Mouse (Mus musculus) C2C12 (cell line): ENCODE results near the gene Micu1. TPM values are rescaled to one million over a fixed set of nuclear protein-coding genes. Genes with fewer than 3 reads are reported as not detected.
"Not testable (repeated sequence)": the region's sequence is repeated elsewhere in the genome, so short reads cannot be mapped to it uniquely, and the experiment has no call there.

Source experiments
- H3K27me3 ChIP-seq: one replicate; pipeline ENCODE4 v1.6.1; 2011; ENCODE audit not compliant: control insufficient read depth, insufficient read depth, insufficient read length
- H3K36me3 ChIP-seq: one replicate; pipeline ENCODE4 v1.6.1; 2011; ENCODE audit not compliant: control insufficient read depth, insufficient read depth
- H3K4me3 ChIP-seq: one replicate; pipeline ENCODE4 v1.5.1; 2011; ENCODE audit warnings: mild to moderate bottlenecking, control low read depth; ENCODE audit not compliant: poor library complexity, insufficient read depth, severe bottlenecking
- H3K79me2 ChIP-seq: one replicate; pipeline ENCODE4 v1.6.1; 2011; ENCODE audit not compliant: control insufficient read depth, insufficient read depth
- H3K79me3 ChIP-seq: one replicate; pipeline ENCODE4 v1.6.1; 2011; ENCODE audit warnings: low read depth, control low read depth
- H3ac ChIP-seq: one replicate; pipeline ENCODE3; 2011; ENCODE audit warnings: low read depth; ENCODE audit not compliant: control insufficient read depth, insufficient read length
- CEBPB ChIP-seq: IDR thresholded peaks from one replicate; pipeline ENCODE4 v1.6.1; 2011; ENCODE audit warnings: low read depth, mild to moderate bottlenecking, control low read depth, moderate library complexity
- CTCF ChIP-seq: IDR thresholded peaks from one replicate; pipeline ENCODE4 v1.5.1; 2011; ENCODE audit not compliant: control insufficient read depth, insufficient read depth, insufficient read length
- FOSL1 ChIP-seq: IDR thresholded peaks from one replicate; pipeline ENCODE4 v1.8.0; 2011; ENCODE audit warnings: mild to moderate bottlenecking, low read length; ENCODE audit not compliant: poor library complexity, insufficient read depth, severe bottlenecking
- MAX ChIP-seq: IDR thresholded peaks from one replicate; pipeline ENCODE4 v1.6.1; 2011; ENCODE audit warnings: mild to moderate bottlenecking, control low read depth
- MYOD1 ChIP-seq: IDR thresholded peaks from one replicate; pipeline ENCODE4 v1.6.1; 2011; ENCODE audit warnings: low read depth; ENCODE audit not compliant: control insufficient read depth, insufficient read length
- MYOG ChIP-seq: IDR thresholded peaks from one replicate; pipeline ENCODE4 v1.6.1; 2011; ENCODE audit not compliant: control insufficient read depth, insufficient read length; ENCODE audit errors: extremely low read depth
- USF1 ChIP-seq: IDR thresholded peaks from one replicate; pipeline ENCODE4 v1.6.1; 2011; ENCODE audit warnings: low read depth, mild to moderate bottlenecking, control low read depth, moderate library complexity
- polyA plus RNA-seq: library from polyadenylated mRNA; unstranded; fragments of >200 nt; fragmentation: generic; extraction: Trizol; gene quantifications from one replicate; pipeline ENCODE4 v1.2.1, GENCODE M21; 2012; ENCODE audit warnings: missing spikeins

Gene Micu1
- polyA plus RNA-seq, 1 experiment: 90.2 TPM

DNA sequence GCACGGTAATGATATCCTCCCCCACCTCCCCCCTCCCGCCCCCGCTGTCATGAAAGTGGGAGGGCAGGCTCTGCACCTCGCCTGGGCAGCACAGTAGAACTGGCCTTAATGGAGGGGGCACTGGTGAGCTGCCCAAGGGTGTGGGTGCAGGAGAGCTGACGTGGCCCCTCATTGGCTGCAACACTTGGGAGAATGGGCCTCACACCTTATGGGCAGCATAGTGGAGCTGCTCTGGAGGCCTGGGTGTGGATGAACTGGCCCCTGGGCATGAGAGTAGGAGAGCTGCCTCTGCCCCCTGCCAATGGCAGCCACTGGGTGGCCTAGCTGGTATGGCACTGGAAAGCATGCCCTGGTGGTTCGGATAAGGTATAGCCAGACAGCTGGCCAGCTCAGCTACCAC is 167.8 kb downstream of the Micu1 start:
- Histone ChIP-seq H3K79me3 (no peaks in the 10 kb centered on the region), H3ac (no peak overlapping the region), H3K79me2 (no peaks in the 10 kb centered on the region), H3K36me3 (no peaks in the 10 kb centered on the region), H3K4me3 (no peak overlapping the region), H3K27me3 (no peaks in the 10 kb centered on the region)
- TF ChIP-seq CTCF (no peak), CEBPB (no peak), MYOG (no peak), USF1 (no peak), MYOD1 (no peak), FOSL1 (no peak), MAX (no peak)

DNA sequence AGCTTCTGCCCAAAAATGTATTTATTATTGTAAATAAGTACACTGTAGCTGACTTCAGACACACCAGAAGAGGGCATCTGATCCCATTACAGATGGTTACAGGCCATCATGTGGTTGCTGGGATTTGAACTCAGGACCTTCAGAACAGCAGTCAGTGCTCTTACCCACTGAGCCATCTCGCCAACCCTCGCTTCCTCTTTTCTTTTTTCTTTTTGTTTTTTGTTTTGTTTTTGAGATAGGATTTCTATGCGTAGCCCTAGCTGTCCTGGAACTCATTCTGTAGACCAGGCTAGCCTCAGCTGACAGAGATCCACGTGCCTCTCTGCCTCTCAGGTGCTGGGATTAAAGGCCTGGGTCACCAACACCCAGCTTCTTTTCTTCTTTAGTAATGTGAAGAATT is 170.4 kb downstream of the Micu1 start:
- H3K79me2 ChIP-seq, H3K27me3 ChIP-seq, H3K79me3 ChIP-seq, H3K36me3 ChIP-seq, H3ac ChIP-seq, H3K4me3 ChIP-seq: not testable (repeated sequence)

GRCm38 (mm10) chr10:59873206-59873605 is 170.9 kb downstream of the Micu1 start:
- no peak for TF ChIP-seq USF1
- no peaks in the 10 kb centered on the region for H3K79me3 ChIP-seq
- no peaks in the 10 kb centered on the region for H3K27me3 ChIP-seq
- no peaks in the 10 kb centered on the region for H3K36me3 ChIP-seq
- H3K79me2 ChIP-seq: no peaks in the 10 kb centered on the region
- no peak overlapping the region for H3ac ChIP-seq
- H3K4me3 ChIP-seq: no peak overlapping the region

DNA sequence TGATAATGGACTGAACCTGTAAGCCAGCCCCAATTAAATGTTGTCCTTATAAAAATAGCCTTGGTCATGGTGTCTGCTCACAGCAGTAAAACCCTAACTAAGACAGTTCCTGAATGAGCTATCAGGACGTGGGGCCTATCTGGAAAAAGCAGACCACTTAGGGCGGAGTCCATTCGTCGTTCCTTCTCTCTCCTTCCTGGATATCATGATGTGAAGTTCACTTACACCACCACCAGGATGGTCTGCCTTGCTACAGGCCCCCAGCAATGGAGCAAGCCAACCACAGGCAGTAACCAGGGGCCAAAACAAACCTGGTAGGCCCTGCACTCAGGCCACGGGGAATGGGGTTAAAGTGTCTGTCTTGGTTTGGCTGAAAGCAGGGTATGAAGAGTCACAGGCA is 171.3 kb downstream of the Micu1 start:
- H3K79me2 ChIP-seq: no peaks in the 10 kb centered on the region
- TF ChIP-seq FOSL1 (no peak), MYOG (no peak), CTCF (no peak)

DNA sequence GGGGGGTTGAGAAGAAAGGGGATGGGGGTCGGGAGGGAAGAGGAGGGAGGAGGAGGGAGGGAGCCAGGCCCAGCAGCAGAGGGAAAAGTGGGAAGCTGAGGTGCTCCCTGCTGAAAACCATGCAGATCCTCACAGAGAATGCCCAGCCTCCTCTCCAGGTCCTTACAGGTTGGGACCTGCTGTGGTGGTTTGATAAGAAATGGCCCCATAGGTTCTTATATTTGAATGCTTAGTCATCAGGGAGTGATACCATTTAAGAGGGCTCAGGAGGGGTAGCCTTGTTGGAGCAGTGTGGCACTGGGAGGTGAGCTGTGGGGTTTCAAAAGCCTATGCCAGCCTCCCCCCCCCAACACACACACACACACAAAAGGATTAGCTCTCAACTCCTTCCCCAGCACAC is 173.1 kb downstream of the Micu1 start:
- peaks cover 4% of the 10 kb centered on the region for H3K79me3 ChIP-seq
- H3ac ChIP-seq: no peak overlapping the region
- H3K79me2 ChIP-seq: peaks cover 9% of the 10 kb centered on the region
- H3K36me3 ChIP-seq: no peaks in the 10 kb centered on the region
- TF ChIP-seq CEBPB (no peak), USF1 (no peak), CTCF (no peak), MYOG (no peak), FOSL1 (no peak), MAX (no peak), MYOD1 (no peak)
- H3K27me3 ChIP-seq: no peaks in the 10 kb centered on the region
- H3K4me3 ChIP-seq: no peak overlapping the region

More for the DNA sequence above, 171.3 kb downstream of the Micu1 start:
- Histone ChIP-seq H3ac (no peak overlapping the region), H3K79me3 (no peaks in the 10 kb centered on the region), H3K27me3 (no peaks in the 10 kb centered on the region), H3K36me3 (no peaks in the 10 kb centered on the region), H3K4me3 (no peak overlapping the region)

DNA sequence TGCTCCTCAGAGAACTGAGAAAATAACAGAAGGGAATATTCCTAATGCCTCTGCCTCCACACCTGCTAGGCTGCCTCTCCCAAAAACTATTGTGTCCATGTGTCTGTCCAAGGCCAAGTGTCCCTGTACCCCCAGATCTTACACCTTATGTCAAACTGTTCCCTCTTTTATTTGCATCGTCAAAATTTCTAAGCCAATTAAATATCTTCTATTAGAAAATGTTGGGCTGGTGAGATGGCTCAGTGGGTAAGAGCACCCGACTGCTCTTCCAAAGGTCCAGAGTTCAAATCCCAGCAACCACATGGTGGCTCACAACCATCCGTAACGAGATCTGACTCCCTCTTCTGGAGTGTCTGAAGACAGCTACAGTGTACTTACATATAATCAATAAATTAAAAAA is 174.4 kb downstream of the Micu1 start:
- not testable (repeated sequence) for H3K36me3 ChIP-seq, H3K4me3 ChIP-seq, H3K27me3 ChIP-seq, H3ac ChIP-seq
- peaks cover 16% of the 10 kb centered on the region for H3K79me3 ChIP-seq
- peaks cover 22% of the 10 kb centered on the region for H3K79me2 ChIP-seq

GRCm38 (mm10) chr10:59877421-59878117 is 175.3 kb downstream of the Micu1 start:
- no peak for TF ChIP-seq MYOG
- no peak for TF ChIP-seq CEBPB
- TF ChIP-seq MYOD1: no peak
- H3K4me3 ChIP-seq: no peak overlapping the region
- H3K36me3 ChIP-seq: no peaks in the 10 kb centered on the region
- peaks cover 31% of the 10 kb centered on the region for H3K79me2 ChIP-seq
- H3K79me3 ChIP-seq: peaks cover 24% of the 10 kb centered on the region
- no peak overlapping the region for H3ac ChIP-seq
- H3K27me3 ChIP-seq: no peaks in the 10 kb centered on the region
